Mouse (Mus musculus): ENCODE measurements around the gene Gzmn. TPM values are rescaled to one million over a fixed set of nuclear protein-coding genes. Genes with fewer than 3 reads are reported as not detected.
"Not testable (repeated sequence)": the region's sequence is repeated elsewhere in the genome, so short reads cannot be mapped to it uniquely, and the experiment has no call there.

The Gzmn gene
- polyA plus RNA-seq, 1 experiment: 0.07 TPM

- TF ChIP-seq MYOG (IDR thresholded peaks at IDR 0.05; ENCODE audit: control insufficient read depth in 1 of 3, insufficient read depth in 1 of 3, insufficient read length in 2 of 3, low read depth in 2 of 3) (peak in 1 of 3 experiments; percentile 54), MYOD1 (IDR thresholded peaks at IDR 0.05; ENCODE audit: control insufficient read depth in 1 of 3, insufficient read length in 2 of 3, low read depth in 2 of 3) (peak in 1 of 3 experiments; percentile 36), REST (IDR thresholded peaks at IDR 0.05; ENCODE audit: insufficient read depth, insufficient read length) (peak; percentile 53), CEBPB (IDR thresholded peaks at IDR 0.05; ENCODE audit: insufficient read depth, poor library complexity, severe bottlenecking) (no peak)
- no peak overlapping the region for H3K4me3 ChIP-seq
- H3ac ChIP-seq (ENCODE audit: control insufficient read depth, insufficient read length): no peak overlapping the region
- H3K36me3 ChIP-seq (ENCODE audit: control insufficient read depth, insufficient read depth): no peaks in the 10 kb centered on the region
- no peak overlapping the region for H3K4me2 ChIP-seq (ENCODE audit: low read depth)
- no peaks in the 10 kb centered on the region for H3K27me3 ChIP-seq (ENCODE audit: control insufficient read depth, insufficient read depth, insufficient read length)
- no peaks in the 10 kb centered on the region for H3K79me2 ChIP-seq (ENCODE audit: control insufficient read depth, insufficient read depth)
Measured at GRCm38 (mm10) chr14:56186946-56187345, 12.5 kb upstream of the Gzmn start.

GRCm38 (mm10) chr14:56186521-56186920, 12.1 kb upstream of the Gzmn start:
- no peak overlapping the region for H3ac ChIP-seq (ENCODE audit: control insufficient read depth, insufficient read length)
- TF ChIP-seq CEBPB (IDR thresholded peaks at IDR 0.05; ENCODE audit: insufficient read depth, poor library complexity, severe bottlenecking) (no peak), SRF (IDR thresholded peaks at IDR 0.05; ENCODE audit: control insufficient read depth, insufficient read length, low read depth) (no peak), TCF12 (IDR thresholded peaks at IDR 0.05; ENCODE audit: insufficient read depth, poor library complexity, severe bottlenecking) (no peak), USF1 (IDR thresholded peaks at IDR 0.05; ENCODE audit: low read depth) (no peak), TCF3 (IDR thresholded peaks at IDR 0.05; ENCODE audit: insufficient read length, low read depth) (no peak), MYOG (IDR thresholded peaks at IDR 0.05; ENCODE audit: control insufficient read depth in 1 of 3, insufficient read depth in 1 of 3, insufficient read length in 2 of 3, low read depth in 2 of 3) (no peak), POLR2AphosphoS2 (IDR thresholded peaks at IDR 0.05; ENCODE audit: insufficient read length, low read depth) (no peak), REST (IDR thresholded peaks at IDR 0.05; ENCODE audit: insufficient read depth, insufficient read length) (no peak), E2F4 (IDR thresholded peaks at IDR 0.05; ENCODE audit: insufficient read depth) (no peak), MAX (IDR thresholded peaks at IDR 0.05; ENCODE audit: low read depth) (no peak), POLR2A (IDR thresholded peaks at IDR 0.05; ENCODE audit: insufficient read length, low read depth) (no peak), MYOD1 (IDR thresholded peaks at IDR 0.05; ENCODE audit: control insufficient read depth in 1 of 3, insufficient read length in 2 of 3, low read depth in 2 of 3) (no peak)

GRCm38 (mm10) chr14:56177651-56178050, 3.3 kb upstream of the Gzmn start:
- H3K79me2 ChIP-seq (ENCODE audit: control insufficient read depth, insufficient read depth); H3K36me3 ChIP-seq (ENCODE audit: control insufficient read depth, insufficient read depth); H3K27me3 ChIP-seq (ENCODE audit: control insufficient read depth, insufficient read depth, insufficient read length); H3ac ChIP-seq (ENCODE audit: control insufficient read depth, insufficient read length); H3K4me3 ChIP-seq; H3K4me2 ChIP-seq (ENCODE audit: low read depth): not testable (repeated sequence)

More at GRCm38 (mm10) chr14:56186521-56186920, 12.1 kb upstream of the Gzmn start:
- Histone ChIP-seq H3K4me3 (no peak overlapping the region), H3K79me2 (ENCODE audit: control insufficient read depth, insufficient read depth) (no peaks in the 10 kb centered on the region), H3K36me3 (ENCODE audit: control insufficient read depth, insufficient read depth) (no peaks in the 10 kb centered on the region), H3K27me3 (ENCODE audit: control insufficient read depth, insufficient read depth, insufficient read length) (no peaks in the 10 kb centered on the region), H3K4me2 (ENCODE audit: low read depth) (no peak overlapping the region)

- Histone ChIP-seq H3K36me3 (ENCODE audit: control insufficient read depth, insufficient read depth) (no peaks in the 10 kb centered on the region), H3K4me3 (no peak overlapping the region), H3ac (ENCODE audit: control insufficient read depth, insufficient read length) (no peak overlapping the region), H3K4me2 (ENCODE audit: low read depth) (no peak overlapping the region), H3K27me3 (ENCODE audit: control insufficient read depth, insufficient read depth, insufficient read length) (no peaks in the 10 kb centered on the region), H3K79me2 (ENCODE audit: control insufficient read depth, insufficient read depth) (no peaks in the 10 kb centered on the region)
- TF ChIP-seq POLR2AphosphoS2 (IDR thresholded peaks at IDR 0.05; ENCODE audit: insufficient read length, low read depth) (no peak), MAX (IDR thresholded peaks at IDR 0.05; ENCODE audit: low read depth) (no peak), TCF12 (IDR thresholded peaks at IDR 0.05; ENCODE audit: insufficient read depth, poor library complexity, severe bottlenecking) (no peak), REST (IDR thresholded peaks at IDR 0.05; ENCODE audit: insufficient read depth, insufficient read length) (no peak), TCF3 (IDR thresholded peaks at IDR 0.05; ENCODE audit: insufficient read length, low read depth) (no peak), SRF (IDR thresholded peaks at IDR 0.05; ENCODE audit: control insufficient read depth, insufficient read length, low read depth) (no peak), E2F4 (IDR thresholded peaks at IDR 0.05; ENCODE audit: insufficient read depth) (no peak), POLR2A (IDR thresholded peaks at IDR 0.05; ENCODE audit: insufficient read length, low read depth) (no peak), MYOG (IDR thresholded peaks at IDR 0.05; ENCODE audit: control insufficient read depth in 1 of 3, insufficient read depth in 1 of 3, insufficient read length in 2 of 3, low read depth in 2 of 3) (no peak), USF1 (IDR thresholded peaks at IDR 0.05; ENCODE audit: low read depth) (no peak), CEBPB (IDR thresholded peaks at IDR 0.05; ENCODE audit: insufficient read depth, poor library complexity, severe bottlenecking) (no peak)
Measured at GRCm38 (mm10) chr14:56173396-56173795, 1.0 kb downstream of the Gzmn start.

GRCm38 (mm10) chr14:56172744-56173143, 1.7 kb downstream of the Gzmn start:
- H3ac ChIP-seq (ENCODE audit: control insufficient read depth, insufficient read length): no peak overlapping the region
- TF ChIP-seq MYOG (IDR thresholded peaks at IDR 0.05; ENCODE audit: control insufficient read depth in 1 of 3, insufficient read depth in 1 of 3, insufficient read length in 2 of 3, low read depth in 2 of 3) (no peak), USF1 (IDR thresholded peaks at IDR 0.05; ENCODE audit: low read depth) (no peak), POLR2AphosphoS2 (IDR thresholded peaks at IDR 0.05; ENCODE audit: insufficient read length, low read depth) (no peak), TCF3 (IDR thresholded peaks at IDR 0.05; ENCODE audit: insufficient read length, low read depth) (no peak), E2F4 (IDR thresholded peaks at IDR 0.05; ENCODE audit: insufficient read depth) (no peak)
- H3K79me2 ChIP-seq (ENCODE audit: control insufficient read depth, insufficient read depth): no peaks in the 10 kb centered on the region
- H3K4me3 ChIP-seq: no peak overlapping the region
- H3K36me3 ChIP-seq (ENCODE audit: control insufficient read depth, insufficient read depth): no peaks in the 10 kb centered on the region
- no peak overlapping the region for H3K4me2 ChIP-seq (ENCODE audit: low read depth)
- no peaks in the 10 kb centered on the region for H3K27me3 ChIP-seq (ENCODE audit: control insufficient read depth, insufficient read depth, insufficient read length)

Data from myocyte (in vitro differentiated cells).